Mouse (Mus musculus): ENCODE measurements around the gene Zfp536. TPM values are rescaled to one million over a fixed set of nuclear protein-coding genes. Genes with fewer than 3 reads are reported as not detected.

Gene Zfp536
- 1 to 10 TPM in 1 of 2 experiments, under 1 TPM in 1; 0.81 to 1.0 TPM for total RNA-seq (2021)
- long read RNA-seq, experiment 1, partial matches to known transcripts, result 0 of 1 reads
- long read RNA-seq, experiment 1, other reads (novel, unspliced or antisense), result 1 of 1 reads
- long read RNA-seq, experiment 2, result 0 reads

GRCm38 (mm10) chr7:37773312-37773702 is at the start of gene Zfp536:
Zfp536 (minus strand) TSS chr7:37773641.
- DNase-seq, result no peak
- intact Hi-C loops (cut with DNase I), result loop anchor here (10.0 kb wide), 1 partner anchor 259 kb away; no protein-coding TSS in a partner anchor

GRCm38 (mm10) chr7:37820670-37821301 is 47.3 kb upstream of the Zfp536 start:
- intact Hi-C loops (cut with DNase I), result no loop called here
- DNase-seq, result no peak

DNA sequence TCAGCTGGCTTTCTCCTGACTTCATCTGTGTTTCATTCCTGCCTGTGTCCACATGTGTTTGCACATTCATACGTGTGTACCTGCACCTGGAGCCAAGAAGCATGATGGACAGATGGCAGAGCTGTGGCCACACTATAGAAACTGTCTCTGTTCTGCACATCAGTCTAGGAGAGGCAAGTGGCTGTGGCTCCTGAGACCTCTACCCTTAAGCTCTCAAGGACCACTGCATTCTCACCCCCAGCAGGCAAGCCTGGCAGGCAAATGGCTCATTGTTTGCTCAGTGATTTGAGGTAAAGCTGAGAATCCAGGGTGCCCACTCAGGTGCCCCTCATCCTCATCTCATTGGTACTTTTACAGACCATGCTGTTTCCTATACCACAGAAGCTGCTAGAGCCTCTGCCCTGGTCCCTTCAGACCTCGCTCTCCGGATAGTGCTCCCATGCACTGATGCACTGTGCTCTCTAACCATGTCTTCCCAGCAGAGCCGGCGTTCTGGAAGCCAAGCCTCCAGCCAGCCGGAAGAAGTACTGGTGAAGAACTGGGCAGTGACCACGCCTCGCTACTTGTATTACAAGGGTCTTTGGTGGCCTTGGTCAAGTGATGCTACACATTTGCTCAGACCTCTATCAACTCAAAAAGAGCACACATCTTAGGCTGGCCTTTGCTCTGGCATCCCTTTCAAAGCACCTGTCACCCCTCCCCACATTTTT is 45.3 kb upstream of the Zfp536 start:
- intact Hi-C loops (cut with DNase I), result no loop called here
- DNase-seq, result no peak

GRCm38 (mm10) chr7:37816901-37817300 is 43.5 kb upstream of the Zfp536 start:
- intact Hi-C loops (cut with DNase I), result no loop called here
- no peak for DNase-seq

DNA sequence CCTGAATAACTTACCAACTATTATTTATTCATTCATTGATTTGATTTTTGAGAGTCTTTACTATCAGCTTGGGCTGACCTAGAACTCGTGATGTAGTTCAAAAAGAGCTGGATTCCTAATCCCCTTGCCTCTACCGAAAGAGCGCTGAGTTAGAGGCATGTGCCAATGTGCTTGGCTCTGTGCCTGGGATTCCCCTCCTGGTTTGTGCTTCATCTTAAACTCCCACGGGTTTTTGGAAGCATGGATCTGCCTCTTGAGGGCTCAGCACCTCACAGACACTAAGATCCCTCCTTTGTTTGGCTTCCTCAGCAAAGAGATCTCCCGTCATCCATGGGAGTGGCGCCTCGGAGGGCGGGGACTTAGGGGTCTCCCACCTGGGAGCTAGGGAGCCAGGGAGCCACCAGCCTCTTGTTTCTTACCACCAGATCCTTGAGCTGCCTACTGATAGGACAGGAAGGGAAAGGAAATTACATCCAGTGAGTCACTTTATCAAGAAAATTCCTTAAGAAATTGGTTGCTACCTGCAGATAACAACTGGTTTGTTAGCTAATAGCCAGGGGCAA is 41.5 kb upstream of the Zfp536 start:
- intact Hi-C loops (cut with DNase I), result no loop called here
- DNase-seq, result no peak

DNA sequence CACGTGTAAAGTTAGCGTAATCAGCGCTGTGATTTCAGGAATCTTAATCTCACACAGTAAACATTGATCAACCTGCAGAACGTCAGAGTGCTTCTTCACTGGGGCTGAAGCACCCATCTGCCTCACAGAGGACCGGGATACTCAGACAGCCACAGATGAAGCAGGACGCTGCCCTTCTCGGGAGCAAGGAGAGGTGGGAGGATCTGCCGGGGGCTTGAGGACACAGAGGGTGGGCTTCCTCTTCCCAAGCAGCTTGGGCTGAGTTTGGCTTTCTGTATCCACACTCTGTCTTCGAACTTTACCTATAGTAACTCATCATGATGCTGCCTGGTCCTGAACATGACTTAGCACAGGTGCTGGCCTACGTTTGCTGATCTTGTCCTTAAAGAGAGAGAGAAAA is 40.2 kb upstream of the Zfp536 start:
- intact Hi-C loops (cut with DNase I), result no loop called here
- no peak for DNase-seq

- no peak for DNase-seq
- intact Hi-C loops (cut with DNase I), result no loop called here
These were observed 36.5 kb upstream of the Zfp536 start for GRCm38 (mm10) chr7:37809908-37810307.

- intact Hi-C loops (cut with DNase I), result no loop called here
- DNase-seq, result no peak
These were observed 35.6 kb upstream of the Zfp536 start for GRCm38 (mm10) chr7:37809001-37809400.

- DNase-seq, result no peak
- intact Hi-C loops (cut with DNase I), result no loop called here
These were observed 27.7 kb upstream of the Zfp536 start for GRCm38 (mm10) chr7:37801160-37801559.

DNA sequence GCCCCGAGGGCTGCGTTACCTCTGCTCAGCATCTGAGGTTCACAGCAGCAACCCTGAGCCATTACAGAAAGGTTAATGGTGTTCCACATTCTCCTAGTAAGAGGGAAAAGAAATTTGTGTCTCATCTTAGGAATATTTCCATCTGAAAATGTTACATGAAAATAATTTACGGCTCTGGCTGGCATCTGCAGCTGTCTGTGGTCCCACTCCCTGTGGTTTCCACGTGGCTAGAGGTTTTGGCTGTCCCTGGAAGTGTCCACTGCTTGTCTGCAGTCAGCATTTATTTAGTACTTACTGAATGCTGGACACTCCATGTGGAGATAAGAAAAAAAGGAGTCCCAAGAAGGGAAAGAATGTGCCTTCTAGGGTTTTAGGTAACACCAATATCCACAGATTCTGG is 15.3 kb upstream of the Zfp536 start:
- no peak for DNase-seq
- intact Hi-C loops (cut with DNase I), result no loop called here

DNA sequence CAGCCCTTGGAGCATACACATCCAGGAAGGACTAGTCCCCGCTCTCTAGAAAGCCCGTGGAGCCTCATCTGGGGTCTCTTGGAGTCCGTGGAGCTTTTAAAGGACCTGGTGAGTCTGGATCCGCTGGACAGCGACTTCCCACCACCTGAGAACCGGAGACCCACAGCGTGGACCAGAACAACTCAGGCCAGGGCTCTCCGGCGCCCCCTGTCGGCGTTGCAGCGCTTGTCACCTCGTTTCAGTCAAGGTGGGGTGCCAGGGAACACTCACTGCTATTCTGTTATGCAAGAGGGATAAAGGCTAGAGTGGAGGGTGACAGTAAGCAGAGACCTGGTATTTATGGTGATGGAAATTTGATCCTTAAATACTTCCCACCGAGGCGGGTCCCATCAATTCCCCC is 2.1 kb upstream of the Zfp536 start:
- peak; percentile 42 to 56 for DNase-seq
- intact Hi-C loops (cut with DNase I), result loop anchor here (2.0 to 10.0 kb wide), 2 partner anchors 261 to 401 kb away; no protein-coding TSS in a partner anchor

GRCm38 (mm10) chr7:37774463-37774970 is 1.1 kb upstream of the Zfp536 start:
- intact Hi-C loops (cut with DNase I), result loop anchor here (2.0 to 10.0 kb wide), 2 partner anchors 260 to 400 kb away; no protein-coding TSS in a partner anchor
- no peak for DNase-seq

- intact Hi-C loops (cut with DNase I), result loop anchor here (2.0 to 10.0 kb wide), 2 partner anchors 259 to 399 kb away; no protein-coding TSS in a partner anchor
- no peak for DNase-seq
These were observed 465 bp upstream of the Zfp536 start for GRCm38 (mm10) chr7:37773906-37774305.

- intact Hi-C loops (cut with DNase I), result loop anchor here (10.0 kb wide), 1 partner anchor 258 kb away; no protein-coding TSS in a partner anchor
- no peak for DNase-seq
These were observed 797 bp downstream of the Zfp536 start for GRCm38 (mm10) chr7:37772376-37773311.

DNA sequence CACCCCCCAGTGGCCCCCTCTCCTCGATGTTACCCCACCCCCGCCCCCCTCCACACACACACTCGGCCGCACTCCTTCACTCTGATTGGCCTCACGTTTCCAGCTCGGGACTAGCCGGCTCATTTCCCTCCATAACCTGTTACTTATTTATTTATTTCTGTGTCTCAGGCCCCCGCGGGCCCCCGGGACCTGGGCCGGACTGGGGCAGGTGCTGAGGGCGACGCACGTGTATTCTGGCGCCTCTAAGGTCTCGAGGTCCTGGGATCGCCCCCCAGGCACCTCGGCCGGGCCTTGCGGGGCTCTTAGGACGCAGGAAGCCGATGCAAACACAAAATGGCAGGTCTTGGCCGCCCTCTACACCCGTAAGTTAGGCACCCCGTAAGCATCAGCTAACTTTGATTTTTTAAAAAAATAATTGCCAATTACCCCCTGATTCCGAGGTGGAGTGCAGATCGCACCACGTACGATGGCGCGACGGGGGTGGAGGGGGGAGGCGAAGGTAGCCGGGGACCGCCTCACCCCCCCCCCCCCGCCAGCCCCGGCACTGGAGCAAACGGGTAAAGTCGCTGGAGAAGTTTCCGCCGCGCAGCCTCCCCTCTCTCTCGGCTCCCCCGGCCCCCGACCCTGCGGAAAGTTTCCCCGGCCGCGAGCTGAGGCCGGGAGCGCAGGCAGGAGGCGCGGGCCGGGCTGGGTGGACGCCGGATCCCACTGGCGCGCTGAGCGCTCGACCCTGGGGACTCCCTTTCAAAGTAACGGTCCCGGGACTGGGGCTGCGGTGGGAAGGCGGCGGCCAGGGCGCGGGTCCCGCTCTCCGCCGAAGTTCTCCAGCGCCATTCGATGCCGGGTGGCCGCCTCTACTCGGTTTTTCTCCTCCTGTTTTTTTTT is 1.7 kb downstream of the Zfp536 start:
- intact Hi-C loops (cut with DNase I), result loop anchor here (10.0 kb wide), 1 partner anchor 257 kb away; no protein-coding TSS in a partner anchor
- no peak for DNase-seq

DNA sequence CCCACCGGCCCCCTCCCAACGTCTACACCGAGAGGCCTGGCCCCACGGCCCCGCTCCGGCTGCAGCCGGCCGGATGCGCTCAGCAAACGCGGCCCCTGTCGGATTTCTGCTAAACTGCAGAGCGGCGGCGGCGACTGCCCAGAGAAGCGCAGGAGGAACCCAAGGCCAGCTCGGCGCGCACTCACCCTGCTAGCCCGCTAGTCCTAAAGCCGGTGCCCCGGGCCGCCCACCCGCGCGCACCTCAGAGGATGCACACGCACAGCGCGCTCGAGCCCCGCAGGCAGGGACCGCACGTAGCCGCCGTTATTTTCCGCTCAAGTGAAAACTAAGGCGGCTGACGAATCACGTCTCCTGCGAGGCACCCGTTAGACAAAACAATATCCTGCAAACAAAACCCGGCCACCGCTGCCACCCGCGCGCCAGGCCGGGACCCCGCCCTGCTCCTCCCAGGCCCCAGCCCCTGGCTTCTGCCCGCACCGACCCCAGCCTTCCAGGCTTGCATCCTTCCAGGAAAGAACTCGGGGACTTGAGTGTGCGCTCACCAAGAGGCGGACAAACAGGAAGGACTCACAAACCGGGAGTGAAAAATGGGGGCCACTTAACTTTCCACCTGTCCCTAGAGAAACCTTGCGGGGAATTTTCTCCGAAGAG is 2.9 kb downstream of the Zfp536 start:
- DNase-seq, result peak; percentile 54 to 58
- intact Hi-C loops (cut with DNase I), result loop anchor here (10.0 kb wide), 1 partner anchor 256 kb away; no protein-coding TSS in a partner anchor

GRCm38 (mm10) chr7:37769526-37770399 is 3.7 kb downstream of the Zfp536 start:
- DNase-seq, result no peak
- intact Hi-C loops (cut with DNase I), result loop anchor here (10.0 kb wide), 2 partner anchors 145 to 255 kb away; no protein-coding TSS in a partner anchor

Data from gastrocnemius, postnatal 36 days (tissue).